Mouse (Mus musculus): ENCODE data around the gene Bcar3.

Bcar3 gene

DNA sequence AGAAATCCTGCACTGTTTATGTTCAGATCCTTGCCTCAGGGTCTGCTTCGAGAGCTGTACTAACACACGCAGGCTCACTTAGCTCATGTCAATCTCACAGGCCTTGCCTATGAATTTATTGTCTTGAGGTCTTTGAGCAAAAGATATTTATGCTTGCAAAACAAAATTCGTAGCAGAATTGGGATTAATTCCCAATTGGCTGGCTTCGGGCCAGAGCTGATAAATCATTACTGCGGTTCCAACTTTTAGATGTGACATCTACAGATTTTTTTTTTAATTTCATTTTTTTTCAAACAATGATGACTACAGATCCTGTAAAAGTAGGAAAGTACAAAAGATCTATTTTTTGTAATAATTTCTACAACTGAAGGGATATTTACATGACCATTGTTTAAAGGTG lies 86.8 kb downstream of the Bcar3 start:
- in situ Hi-C loops (cut with MboI, MseI) = loop anchor here (25.0 kb wide), 1 partner anchor 718 kb away; the partner anchor contains the start of gene 4930432M17Rik

DNA sequence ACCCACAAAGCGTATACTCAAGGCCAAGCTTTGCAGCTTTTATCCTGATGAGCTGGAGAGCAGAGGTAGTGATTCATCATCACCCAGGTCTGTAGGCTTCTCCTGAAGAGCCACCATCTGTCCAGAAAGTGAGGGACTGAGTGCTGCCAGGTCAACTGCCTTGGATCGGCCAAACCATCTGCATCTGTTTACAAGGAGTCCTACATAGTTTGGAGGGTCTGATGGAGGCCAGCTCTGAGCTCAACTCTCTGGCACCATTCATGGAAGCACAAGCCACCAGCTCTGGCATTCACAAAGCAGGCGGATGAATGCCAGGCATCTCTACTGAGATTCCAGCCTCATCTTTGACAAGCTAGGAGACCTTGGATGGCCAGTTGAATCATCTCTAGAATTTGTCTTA lies 87.7 kb downstream of the Bcar3 start:
- in situ Hi-C loops (cut with MboI, MseI) = loop anchor here (25.0 kb wide), 1 partner anchor 719 kb away; the partner anchor contains the start of gene 4930432M17Rik

DNA sequence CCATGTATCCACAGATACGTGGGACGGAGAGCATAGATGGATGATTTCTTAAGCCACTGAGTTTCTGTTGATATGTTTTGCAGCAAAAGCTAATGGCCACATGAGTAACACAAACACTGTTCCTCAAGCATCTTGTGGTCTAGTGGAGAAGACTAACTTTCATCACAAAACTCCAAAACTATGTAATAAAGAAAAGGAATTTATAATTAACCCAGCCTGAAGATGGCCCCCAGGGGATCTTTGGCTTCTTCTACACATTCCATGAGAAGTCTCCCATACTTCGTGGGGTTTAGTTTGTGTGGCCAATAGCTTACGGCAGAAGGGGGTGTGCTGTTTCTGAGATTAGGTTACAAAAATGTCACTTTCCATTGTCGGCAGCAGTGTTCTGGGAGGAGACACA lies 92.5 kb downstream of the Bcar3 start:
- in situ Hi-C loops (cut with MboI, MseI) = loop anchor here (25.0 kb wide), 1 partner anchor 724 kb away; the partner anchor contains the start of gene 4930432M17Rik

DNA sequence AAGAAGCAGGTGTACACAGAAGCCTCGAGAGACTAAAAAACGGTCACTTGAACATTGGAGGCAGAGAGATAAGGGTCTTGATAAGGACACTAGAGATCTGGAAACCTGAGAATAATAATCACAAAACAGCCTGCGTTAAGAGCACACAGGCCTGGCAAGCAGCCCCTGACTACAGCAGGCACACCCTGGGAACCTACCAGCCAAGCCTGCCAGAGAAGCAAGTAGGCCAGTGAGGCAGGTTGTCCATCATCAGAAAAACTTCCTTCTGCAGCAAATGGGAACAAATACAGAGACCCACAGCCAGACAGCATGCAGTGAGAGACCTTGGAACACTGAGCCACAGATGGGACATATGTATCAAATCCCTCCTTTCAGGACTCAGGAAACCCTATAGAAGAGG lies 93.8 kb downstream of the Bcar3 start:
- in situ Hi-C loops (cut with MboI, MseI) = loop anchor here (25.0 kb wide), 1 partner anchor 725 kb away; the partner anchor contains the start of gene 4930432M17Rik

DNA sequence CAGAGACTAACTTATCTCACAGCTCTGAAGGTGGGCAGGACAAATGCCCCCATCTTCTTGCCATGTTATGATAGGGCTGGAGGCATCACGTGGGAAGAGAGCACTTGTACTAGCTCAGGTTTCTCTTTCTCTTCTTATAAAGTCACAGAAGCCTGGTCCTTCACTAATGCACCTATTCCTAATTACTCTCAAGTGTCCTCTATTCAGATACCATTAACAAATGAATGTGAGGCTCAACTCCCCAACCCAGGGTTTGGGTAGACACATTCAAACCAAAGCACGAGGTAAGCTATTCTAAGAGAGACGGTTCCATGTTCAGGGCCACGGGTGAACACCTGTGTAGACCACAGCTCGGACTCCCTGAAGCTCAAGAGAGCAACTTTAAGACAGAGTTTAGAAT lies 96.0 kb downstream of the Bcar3 start:
- in situ Hi-C loops (cut with MboI, MseI) = loop anchor here (25.0 kb wide), 1 partner anchor 728 kb away; the partner anchor contains the start of gene 4930432M17Rik

DNA sequence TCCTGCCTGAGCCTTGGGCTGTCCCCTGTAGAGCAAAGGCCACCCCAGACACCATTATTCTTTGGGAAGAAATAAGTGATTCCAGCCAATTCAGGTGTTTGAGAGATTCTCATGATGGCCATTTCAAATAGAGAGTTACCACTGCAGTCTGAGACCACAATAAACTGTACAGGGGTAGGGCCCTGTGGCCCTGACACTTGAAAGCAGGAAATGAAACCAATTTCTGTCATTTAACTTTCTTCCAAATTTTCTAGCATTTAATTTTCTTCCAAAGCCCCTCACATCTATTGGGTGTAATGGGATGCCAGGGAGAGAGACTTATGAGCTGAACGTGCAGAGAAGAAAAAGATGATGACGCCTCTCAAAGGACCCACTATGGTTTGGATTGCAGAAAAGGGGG lies 97.2 kb downstream of the Bcar3 start:
- in situ Hi-C loops (cut with MboI, MseI) = loop anchor here (25.0 kb wide), 1 partner anchor 729 kb away; the partner anchor contains the start of gene 4930432M17Rik

DNA sequence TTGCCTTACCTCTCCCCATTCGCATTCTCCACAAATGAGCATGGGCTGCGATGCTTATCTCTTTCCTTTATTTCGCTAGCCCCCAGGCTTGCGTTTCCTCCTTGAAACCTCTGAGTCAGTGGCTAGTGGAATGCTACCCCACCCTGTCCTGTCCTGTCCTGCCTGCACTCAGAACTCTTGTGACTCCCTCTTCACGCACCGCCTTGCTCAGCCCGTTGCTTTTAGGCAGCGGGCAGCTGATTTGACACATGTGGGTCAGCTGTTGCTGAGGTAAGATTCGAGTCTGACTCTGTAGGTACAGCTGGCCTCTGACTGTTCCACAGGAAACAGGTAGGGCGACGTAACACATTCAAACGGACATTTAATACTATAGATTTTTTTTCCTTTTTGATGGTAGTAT lies 97.9 kb downstream of the Bcar3 start:
- in situ Hi-C loops (cut with MboI, MseI) = loop anchor here (25.0 kb wide), 1 partner anchor 730 kb away; the partner anchor contains the start of gene 4930432M17Rik

DNA sequence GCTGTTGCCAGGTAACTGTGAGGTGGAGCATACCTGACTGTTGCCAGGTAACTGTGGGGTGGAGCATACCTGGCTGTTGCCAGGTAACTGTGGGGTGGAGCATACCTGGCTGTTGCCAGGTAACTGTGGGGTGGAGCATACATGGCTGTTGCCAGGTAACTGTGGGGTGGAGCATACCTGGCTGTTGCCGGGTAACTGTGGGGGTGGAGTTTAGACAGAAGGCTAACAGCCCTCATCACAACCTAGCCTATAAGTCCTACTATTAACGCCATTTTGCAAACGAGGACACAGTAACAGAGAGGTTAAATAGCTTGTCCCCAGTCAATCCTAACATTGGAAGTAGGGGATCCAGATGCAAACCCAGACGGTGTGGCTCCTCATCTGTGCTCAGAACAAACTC lies 99.5 kb downstream of the Bcar3 start:
- in situ Hi-C loops (cut with MboI, MseI) = loop anchor here (25.0 kb wide), 1 partner anchor 731 kb away; the partner anchor contains the start of gene 4930432M17Rik

DNA sequence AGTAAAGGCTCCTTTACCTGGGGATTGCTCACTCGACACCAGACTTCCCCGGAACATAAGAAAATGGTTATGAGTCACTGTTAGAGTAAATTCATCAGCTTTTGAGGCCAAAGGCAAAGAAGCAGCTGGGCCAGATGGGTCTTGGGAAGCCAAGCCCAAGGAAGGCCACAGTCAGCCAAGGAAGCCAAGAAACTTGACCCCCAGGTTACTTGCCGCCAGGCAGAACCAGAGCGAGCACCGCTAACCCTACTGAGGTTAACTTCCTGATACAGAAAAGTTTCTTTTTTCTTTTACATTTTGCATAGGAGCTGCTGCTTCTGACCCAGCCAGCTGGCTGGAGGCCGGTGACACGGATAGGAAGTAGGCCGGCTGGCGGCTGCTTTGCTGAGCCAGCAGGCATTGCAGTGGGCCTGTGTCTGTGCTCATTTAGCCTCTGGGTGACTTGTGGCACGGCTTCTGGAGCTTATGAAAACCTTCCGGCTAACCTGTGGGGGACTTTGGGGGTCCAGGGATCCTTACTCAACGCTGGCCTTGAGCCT lies 100.0 kb downstream of the Bcar3 start:
- in situ Hi-C loops (cut with MboI, MseI) = loop anchor here (25.0 kb wide), 1 partner anchor 732 kb away; the partner anchor contains the start of gene 4930432M17Rik

DNA sequence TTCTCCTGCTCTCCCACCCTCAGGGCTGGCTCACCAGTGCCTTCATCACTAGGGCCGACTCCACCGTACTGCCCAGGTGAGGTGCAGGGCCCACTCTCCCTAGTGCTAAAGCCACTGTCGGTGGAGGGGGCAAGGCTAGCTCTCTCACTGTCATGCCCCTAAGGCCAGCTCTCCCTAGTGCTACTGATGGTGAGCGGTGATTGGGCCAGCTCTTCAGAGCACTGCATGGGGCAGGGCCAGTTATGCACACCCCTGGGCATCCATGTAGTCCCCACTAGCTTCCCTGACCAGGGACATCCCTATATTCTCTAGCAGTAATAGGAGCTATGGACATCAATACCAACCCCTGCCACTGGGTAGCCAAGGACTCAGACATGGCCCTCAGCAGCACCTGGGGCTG lies 103.0 kb downstream of the Bcar3 start:
- in situ Hi-C loops (cut with MboI, MseI) = loop anchor here (25.0 kb wide), 1 partner anchor 735 kb away; the partner anchor contains the start of gene 4930432M17Rik

DNA sequence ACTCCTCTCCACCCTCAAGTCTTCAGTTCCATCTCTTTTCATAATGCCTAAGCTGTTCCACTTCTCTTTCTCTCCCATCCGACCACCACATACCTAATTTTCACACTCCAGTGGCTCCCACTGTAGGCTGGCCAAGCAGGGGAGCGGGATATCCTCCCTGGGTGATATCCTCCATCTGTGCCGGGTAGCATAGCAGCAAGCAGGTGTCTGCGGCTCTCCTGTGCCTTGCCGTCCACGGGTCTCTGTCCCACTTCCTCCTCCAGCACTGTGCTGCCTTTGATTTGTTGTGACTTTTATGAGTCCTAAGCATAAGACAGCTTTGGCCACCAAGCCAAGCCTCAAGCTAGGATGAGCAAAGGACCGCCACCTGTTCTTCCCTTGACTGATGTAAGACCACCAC lies 103.5 kb downstream of the Bcar3 start:
- in situ Hi-C loops (cut with MboI, MseI) = loop anchor here (25.0 kb wide), 1 partner anchor 735 kb away; the partner anchor contains the start of gene 4930432M17Rik

DNA sequence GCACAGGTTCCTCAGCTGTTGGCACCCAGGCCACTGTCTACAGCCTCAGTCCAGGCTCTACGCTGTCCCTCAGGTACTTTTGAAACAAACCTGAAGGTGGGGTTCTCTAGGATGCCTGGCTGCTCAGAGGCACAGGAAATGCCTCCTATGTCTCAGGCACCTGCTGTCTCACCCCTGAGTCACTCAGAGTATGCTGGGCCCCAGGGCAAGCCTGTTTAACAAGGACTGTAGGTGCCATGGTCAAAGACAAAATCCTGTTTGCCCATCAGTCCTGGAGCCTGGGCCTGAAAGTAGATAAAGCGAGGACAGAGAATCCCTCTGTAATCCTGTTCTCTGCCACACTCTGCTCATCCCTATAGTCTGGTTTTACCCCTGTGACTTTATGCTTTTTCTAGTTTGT lies 107.1 kb downstream of the Bcar3 start:
- in situ Hi-C loops (cut with MboI, MseI) = no loop called here

DNA sequence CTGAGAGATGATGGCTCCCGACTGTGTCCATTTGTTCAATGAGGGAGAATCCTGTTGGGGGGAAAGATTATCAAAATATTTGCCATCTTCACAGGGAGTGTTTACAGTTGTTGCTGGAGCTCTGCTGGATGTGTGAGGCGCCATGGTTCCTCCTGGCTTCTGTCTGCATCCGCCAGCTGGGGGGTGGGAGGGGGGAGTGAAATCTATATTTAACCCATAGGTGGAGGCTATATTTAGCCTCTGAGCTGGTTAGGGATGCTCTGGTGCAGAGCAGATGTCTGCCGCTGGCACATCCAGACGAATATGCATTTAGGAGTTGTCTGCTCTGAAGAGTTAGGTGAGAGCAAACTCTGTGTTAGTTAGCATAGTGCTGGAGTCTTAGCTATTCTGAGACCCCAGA lies 108.2 kb downstream of the Bcar3 start:
- in situ Hi-C loops (cut with MboI, MseI) = no loop called here

DNA sequence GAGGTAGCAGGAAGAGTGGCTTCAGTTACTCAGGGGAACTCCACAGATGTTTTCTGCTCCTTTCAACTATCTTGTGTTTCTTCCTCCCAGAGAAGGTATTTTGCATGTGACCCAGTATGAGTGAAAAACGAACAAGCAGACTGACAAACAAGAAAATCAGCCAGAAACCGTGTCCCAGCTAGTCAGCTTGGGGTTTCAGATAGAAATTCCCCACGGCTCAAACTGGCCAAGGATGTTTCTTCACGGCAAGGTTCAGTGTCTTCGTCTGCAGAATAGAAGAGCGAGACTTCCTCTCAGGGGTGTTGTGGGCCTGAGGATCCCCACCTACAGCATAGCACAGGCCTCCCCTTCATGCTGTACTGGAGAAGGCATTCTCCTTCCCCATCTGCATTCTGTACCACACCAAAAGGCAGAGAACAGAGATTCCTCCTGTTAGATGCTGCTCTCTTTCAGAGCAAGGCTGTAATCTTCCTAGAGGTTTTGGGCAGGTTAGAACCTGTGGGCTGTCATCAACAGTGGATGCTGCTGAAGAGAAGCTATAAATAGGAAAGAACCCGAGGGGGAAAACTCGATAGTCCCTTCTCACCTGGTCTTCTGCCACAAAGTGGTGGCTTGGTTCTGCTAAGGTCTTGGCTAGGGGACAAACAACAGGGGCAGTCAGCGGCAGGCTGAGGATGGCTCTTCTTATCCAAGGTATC lies 110.1 kb downstream of the Bcar3 start:
- in situ Hi-C loops (cut with MboI, MseI) = no loop called here

DNA sequence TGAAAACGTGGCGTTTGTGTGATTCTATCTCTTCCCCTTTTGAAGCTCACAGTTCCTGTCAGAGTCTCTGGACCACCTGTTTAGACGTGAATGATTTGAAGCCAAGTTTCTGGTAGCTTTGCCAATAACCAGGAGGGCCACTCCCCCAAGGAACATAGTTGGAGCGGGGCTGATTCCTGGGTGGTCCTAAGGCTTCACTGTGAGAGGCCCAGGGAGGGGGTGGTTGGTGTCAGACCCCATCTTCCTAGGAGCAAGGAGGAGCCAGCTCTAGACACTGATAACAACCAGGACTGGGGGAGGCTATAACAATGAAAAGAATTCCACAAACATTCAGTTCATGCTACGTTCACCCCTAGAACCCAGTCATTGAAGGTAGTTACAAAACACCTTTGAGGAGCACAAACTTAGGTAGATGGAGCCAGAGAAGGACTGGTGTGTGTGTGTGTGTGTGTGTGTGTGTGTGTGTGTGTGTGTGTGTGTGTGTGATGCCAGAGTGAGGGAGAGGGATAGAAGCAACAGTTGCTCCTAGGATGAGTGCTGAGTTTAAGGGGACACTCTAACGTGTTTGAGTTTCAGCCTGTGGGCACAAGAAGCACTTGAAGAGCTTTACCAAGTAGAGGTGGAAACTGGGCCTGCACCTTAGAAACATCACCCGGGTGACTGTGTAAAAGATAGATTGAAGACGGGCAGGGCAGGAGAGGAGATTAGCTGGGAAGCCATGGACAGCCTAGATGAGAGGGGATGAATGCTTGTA lies 111.4 kb downstream of the Bcar3 start:
- in situ Hi-C loops (cut with MboI, MseI) = no loop called here

DNA sequence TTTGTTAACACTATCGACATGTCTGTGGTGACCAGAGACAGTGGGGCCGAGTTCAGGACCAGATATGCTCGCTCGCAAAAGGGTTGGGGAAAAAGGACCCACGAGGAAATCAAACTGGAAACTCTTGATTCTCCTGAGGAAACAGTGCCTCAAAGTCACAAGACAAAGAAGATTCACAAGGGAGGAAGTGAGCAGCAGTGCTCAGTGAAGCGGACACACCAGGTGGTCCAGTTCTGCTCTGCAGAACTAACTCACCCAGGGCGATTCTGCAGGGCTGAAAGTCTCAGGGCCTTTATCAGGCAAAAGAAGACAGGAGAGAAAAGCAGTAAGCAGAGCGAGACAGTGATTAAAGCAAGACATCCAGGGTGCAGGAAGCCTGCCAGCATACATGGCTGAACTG lies 112.5 kb downstream of the Bcar3 start:
- in situ Hi-C loops (cut with MboI, MseI) = no loop called here

DNA sequence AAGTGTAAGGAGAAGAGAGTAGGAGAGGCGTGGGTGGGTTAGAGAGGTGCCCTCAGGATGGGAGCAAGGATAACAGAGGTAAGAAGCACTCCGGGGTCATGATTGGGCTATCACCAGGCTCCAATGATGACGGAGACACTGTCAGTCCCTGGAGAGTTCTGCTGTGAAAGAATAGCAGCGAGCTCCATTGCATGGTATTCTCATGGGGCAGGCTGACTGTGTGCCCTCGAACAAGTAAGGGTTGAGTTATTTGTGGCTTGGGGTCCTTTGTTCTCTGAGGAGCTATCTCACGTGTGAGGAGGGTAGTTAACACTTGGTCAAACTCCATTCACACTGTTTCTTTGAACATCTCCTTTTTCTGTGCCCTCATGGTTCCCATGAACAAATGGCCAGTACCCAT lies 113.8 kb downstream of the Bcar3 start:
- in situ Hi-C loops (cut with MboI, MseI) = no loop called here

DNA sequence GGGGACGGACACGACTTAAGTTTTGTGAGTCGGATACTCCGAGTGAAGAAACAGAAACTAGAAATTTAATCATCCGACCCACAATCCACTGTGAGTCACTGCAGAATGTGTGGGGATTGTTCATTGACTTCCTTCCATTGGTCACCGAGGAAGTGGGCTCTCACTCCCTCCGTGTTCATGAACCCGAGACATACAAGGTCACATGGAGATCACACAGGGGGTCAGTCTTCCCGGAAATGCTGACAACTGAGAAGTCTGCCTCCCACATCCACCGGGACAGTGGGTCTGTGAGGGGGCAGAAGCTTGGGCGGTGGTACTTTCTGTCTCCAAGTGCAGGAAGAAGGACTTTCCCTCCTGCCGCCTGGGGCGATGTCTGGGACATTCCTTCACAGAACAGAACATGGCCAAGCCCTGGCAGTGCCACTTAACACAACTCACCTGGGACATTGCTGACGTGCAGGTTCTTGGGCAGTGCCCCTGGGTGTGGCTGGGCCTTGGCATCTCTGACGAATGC lies 114.9 kb downstream of the Bcar3 start:
- in situ Hi-C loops (cut with MboI, MseI) = no loop called here

DNA sequence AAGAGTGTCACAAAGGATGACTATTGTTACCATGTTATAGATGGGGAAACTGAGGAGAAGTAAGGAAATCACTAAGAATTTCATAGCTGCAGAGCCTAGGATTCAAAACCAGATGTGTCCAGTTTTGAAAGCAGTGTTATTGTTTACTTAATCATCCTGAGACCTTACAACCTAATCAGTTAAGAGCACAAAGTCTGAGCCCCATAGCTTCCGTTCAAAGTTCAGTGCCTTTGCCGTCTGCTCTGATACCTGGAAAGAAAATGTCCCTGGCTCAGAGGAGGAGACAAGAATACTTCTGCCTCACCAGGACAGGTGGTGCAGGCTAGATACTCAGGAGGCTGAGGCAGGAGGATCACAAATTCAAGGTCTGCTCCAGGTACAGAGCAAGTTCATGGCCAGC lies 117.7 kb downstream of the Bcar3 start:
- in situ Hi-C loops (cut with MboI, MseI) = no loop called here

DNA sequence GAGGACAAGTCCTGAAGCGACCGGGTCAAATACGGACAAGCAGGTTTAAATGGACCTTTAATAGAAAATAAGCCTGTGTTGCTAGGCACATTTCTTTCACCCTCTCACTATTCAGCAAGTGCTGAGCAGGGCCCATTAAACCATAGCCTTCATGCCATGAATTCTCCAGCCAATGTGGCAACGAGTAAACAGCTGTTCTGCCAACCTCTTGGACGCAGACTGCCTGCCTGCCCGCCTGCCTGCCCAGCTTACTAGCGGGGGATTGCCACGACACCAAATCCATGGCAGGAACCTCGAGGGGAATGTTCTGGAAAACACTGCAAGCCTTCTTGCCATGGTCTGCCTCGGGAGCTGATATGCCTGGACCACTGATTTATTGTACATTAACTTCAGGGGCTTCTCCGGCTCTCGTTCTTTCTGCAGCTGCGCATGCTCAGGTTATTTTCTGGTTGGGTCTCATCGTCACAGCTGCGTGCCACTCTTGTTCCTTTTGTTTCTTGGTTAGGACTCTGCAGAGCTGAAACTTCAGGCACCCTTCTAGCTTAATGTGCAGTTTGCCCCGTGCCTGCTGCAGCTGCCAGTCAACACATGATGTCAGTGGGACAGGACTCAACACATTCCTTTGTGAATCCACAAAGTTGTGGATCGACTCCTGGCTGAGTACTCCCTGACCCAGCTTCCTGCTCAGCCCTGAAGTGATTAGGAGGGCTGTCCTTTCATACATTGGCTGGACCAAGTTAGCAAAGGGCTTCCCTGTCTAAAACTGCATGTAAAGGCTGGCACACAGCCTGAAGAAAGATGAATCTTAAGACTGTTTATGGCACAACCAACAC lies 120.0 kb downstream of the Bcar3 start:
- in situ Hi-C loops (cut with MboI, MseI) = no loop called here

DNA sequence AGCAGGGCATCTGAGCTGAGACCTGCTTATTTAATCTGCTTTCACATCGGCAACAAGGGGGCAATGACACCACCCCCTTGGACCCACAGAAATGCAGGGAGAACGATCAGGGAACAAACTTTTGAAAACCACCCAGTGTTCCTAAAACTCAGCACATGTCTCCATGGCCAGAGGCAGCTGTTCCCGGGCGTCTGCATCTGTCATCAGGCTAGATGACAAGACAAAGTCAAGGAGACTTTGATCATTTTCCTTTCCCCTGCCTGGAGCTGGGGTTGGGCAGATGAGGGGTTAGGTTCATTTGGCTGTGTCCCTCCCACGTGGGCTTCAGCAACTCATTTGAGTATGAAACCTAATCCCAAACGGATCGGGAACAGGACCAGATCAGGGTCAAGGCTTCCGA lies 120.9 kb downstream of the Bcar3 start:
- in situ Hi-C loops (cut with MboI, MseI) = no loop called here
